Mouse (Mus musculus) G1E-ER4 (cell line): Measurements from ENCODE around the gene Adamts12. TPM values are rescaled to one million over a fixed set of nuclear protein-coding genes. Genes with fewer than 3 reads are reported as not detected.

Experiments
- GATA1 ChIP-seq: IDR thresholded peaks from one replicate; pipeline ENCODE4 v1.8.0; 2012; ENCODE audit warnings: low read length, inconsistent platforms
- polyA plus RNA-seq: library from polyadenylated mRNA; stranded (reverse); fragments of >175 nt; gene quantifications from 2 replicates; pipeline ENCODE4 v1.2.3, GENCODE M21; 2012

Adamts12 gene
- polyA plus RNA-seq, 1 experiment = not detected

- TF ChIP-seq GATA1 = no peak
Observed at GRCm38 (mm10) chr15:11392903-11393302, 328.3 kb downstream of the Adamts12 start.

- no peak for TF ChIP-seq GATA1
Observed at GRCm38 (mm10) chr15:11396421-11396820, 331.8 kb downstream of the Adamts12 start.

Other genes with a start within 250 kb of the Adamts12 start
- gene C1qtnf3, start 112.5 kb upstream of the Adamts12 start, polyA plus RNA-seq = not detected in 2 replicates
- 3.1 and 4.1 TPM in 2 replicates for gene Amacr, start 83.0 kb upstream of the Adamts12 start, polyA plus RNA-seq
- gene Slc45a2, start 64.1 kb upstream of the Adamts12 start, polyA plus RNA-seq = not detected in 2 replicates
- not detected in 2 replicates for gene Rxfp3, start 26.8 kb upstream of the Adamts12 start, polyA plus RNA-seq